ENCODE assay signal across 8 mouse cellular contexts in genomic region chr13:24638371-24639214, GRCm38 (mm10). TPM values are rescaled to one million over a fixed set of nuclear protein-coding genes. Genes with fewer than 3 reads are reported as not detected.
DNase-seq lines count a peak whose midpoint lies in the region; ATAC-seq and TF ChIP-seq lines count a peak whose summit lies in the region.

No protein-coding gene starts in this region.

- H3K4me1 ChIP-seq in intestine, embryonic 14.5 days (replicated peaks; ENCODE audit: control insufficient read depth, insufficient read depth, low read length), result peaks cover 5% of the 10 kb centered on the region
- peaks cover 21% of the 10 kb centered on the region; the same call in 1 of the 2 replicates for H3K4me1 ChIP-seq in liver, embryonic 11.5 days (replicated peaks; ENCODE audit: control insufficient read depth, insufficient read depth, low read length)
- H3K4me1 ChIP-seq in neural tube, embryonic 12.5 days, result peaks cover 22% of the 10 kb centered on the region
- H3K4me1 ChIP-seq in thymus, adult 2 months (replicated peaks; ENCODE audit: control insufficient read depth, insufficient read depth, low read length), result peaks cover 59% of the 10 kb centered on the region

- no peaks in the 10 kb centered on the region for H3K9me3 ChIP-seq in intestine, embryonic 14.5 days (ENCODE audit: control insufficient read depth, low read length)
- no peaks in the 10 kb centered on the region for H3K9me3 ChIP-seq in liver, embryonic 11.5 days (ENCODE audit: control insufficient read depth, low read length)
- no peaks in the 10 kb centered on the region for H3K9me3 ChIP-seq in neural tube, embryonic 12.5 days

- H3K27ac ChIP-seq in gastrocnemius, adult 2 months, result peak overlapping the region; percentile 87
- no peak overlapping the region for H3K27ac ChIP-seq in intestine, embryonic 14.5 days (ENCODE audit: low read depth)
- H3K27ac ChIP-seq in liver, embryonic 11.5 days (ENCODE audit: low read depth, low read length), result no peak overlapping the region
- peak overlapping the region; percentile 64; the same call in 1 of the 2 replicates for H3K27ac ChIP-seq in neural tube, embryonic 12.5 days
- H3K27ac ChIP-seq in thymus, adult 2 months (ENCODE audit: control insufficient read depth, insufficient read depth, low read length), result peak overlapping the region; percentile 71; the same call in 1 of the 2 replicates

- peak; percentile 70 for ATAC-seq in intestine, embryonic 14.5 days (replicated peaks; ENCODE audit: low FRiP score, low TSS enrichment, low read depth)
- ATAC-seq in liver, embryonic 11.5 days (replicated peaks; ENCODE audit: low FRiP score), result 0 out of 2 replicates have a peak, but pooled peaks have one; percentile 26
- peak; percentile 73 for ATAC-seq in neural tube, embryonic 12.5 days (ENCODE audit: low FRiP score, low read depth)

- DNase-seq in layer of hippocampus, adult 11-12 months (ENCODE audit: low spot score), result peak; percentile 40
- no peak for DNase-seq in layer of hippocampus, adult 9-10 months (ENCODE audit: low spot score)
- DNase-seq in adrenal gland, postnatal 36 days, result peak; percentile 32 to 57
- DNase-seq in gastrocnemius, adult 2 months, result peak; percentile 71
- DNase-seq in intestine, embryonic 14.5 days (ENCODE audit: low spot score), result peak; percentile 79
- DNase-seq in liver, embryonic 11.5 days (ENCODE audit: low spot score), result no peak
- DNase-seq in thymus, adult 2 months, result peak; percentile 62

- WGBS in intestine, embryonic 14.5 days, result under 1% methylated on average over 57 of the region's 66 CpGs
- 1% methylated on average over 65 of the region's 66 CpGs for WGBS in liver, embryonic 11.5 days
- WGBS in neural tube, embryonic 12.5 days, result under 1% methylated on average over 64 of the region's 66 CpGs
- under 1% methylated on average over 61 of the region's 66 CpGs for WGBS in thymus, adult 2 months

- peak overlapping the region; percentile 89 for H3K4me3 ChIP-seq in gastrocnemius, adult 2 months
- peak overlapping the region; percentile 61 for H3K4me3 ChIP-seq in intestine, embryonic 14.5 days (ENCODE audit: low read depth, low read length)
- peak overlapping the region; percentile 56 for H3K4me3 ChIP-seq in liver, embryonic 11.5 days (ENCODE audit: low read depth, low read length)
- H3K4me3 ChIP-seq in neural tube, embryonic 12.5 days, result peak overlapping the region; percentile 57
- peak overlapping the region; percentile 84 for H3K4me3 ChIP-seq in thymus, adult 2 months (ENCODE audit: control insufficient read depth, insufficient read depth, low read length)

- no peaks in the 10 kb centered on the region for H3K36me3 ChIP-seq in intestine, embryonic 14.5 days (ENCODE audit: control insufficient read depth, insufficient read depth, low read length)
- no peaks in the 10 kb centered on the region for H3K36me3 ChIP-seq in liver, embryonic 11.5 days (ENCODE audit: control insufficient read depth, insufficient read depth, low read length)
- H3K36me3 ChIP-seq in neural tube, embryonic 12.5 days, result no peaks in the 10 kb centered on the region
- no peaks in the 10 kb centered on the region for H3K36me3 ChIP-seq in thymus, adult 2 months (ENCODE audit: control insufficient read depth, insufficient read depth, low read length)

- peak overlapping the region; percentile 37 for H3K9ac ChIP-seq in intestine, embryonic 14.5 days (ENCODE audit: low read length)
- H3K9ac ChIP-seq in liver, embryonic 11.5 days (ENCODE audit: low read depth, low read length), result peak overlapping the region; percentile 38; the same call in 1 of the 2 replicates
- peak overlapping the region; percentile 67 for H3K9ac ChIP-seq in neural tube, embryonic 12.5 days

- no peak for TF ChIP-seq CTCF in gastrocnemius, adult 2 months (IDR thresholded peaks at IDR 0.05)
- TF ChIP-seq CTCF in thymus, adult 2 months (IDR thresholded peaks at IDR 0.05; ENCODE audit: borderline replicate concordance, control insufficient read depth, extremely low read depth, insufficient read depth, low read length, poor library complexity), result peak; percentile 28; the same call in 1 of the 2 replicates

- H3K27me3 ChIP-seq in intestine, embryonic 14.5 days (replicated peaks; ENCODE audit: control insufficient read depth, insufficient read depth, low read length), result 0 out of 2 replicates have a peak, but pooled peaks cover 13% of the 10 kb centered on the region
- H3K27me3 ChIP-seq in liver, embryonic 11.5 days (replicated peaks; ENCODE audit: control insufficient read depth, insufficient read depth, low read length), result peaks cover 36% of the 10 kb centered on the region
- 0 out of 2 replicates have a peak, but pooled peaks cover 3% of the 10 kb centered on the region for H3K27me3 ChIP-seq in neural tube, embryonic 12.5 days (replicated peaks)
- no peaks in the 10 kb centered on the region for H3K27me3 ChIP-seq in thymus, adult 2 months (ENCODE audit: control insufficient read depth, insufficient read depth, low read length)

- TF ChIP-seq POLR2A in thymus, adult 2 months (IDR thresholded peaks at IDR 0.05; ENCODE audit: control insufficient read depth, extremely low read depth, insufficient read depth, low read length, poor library complexity), result 0 out of 2 replicates have a peak, but pooled peaks have one; percentile 30

- intact Hi-C loops in gastrocnemius, adult 2 months (cut with DNase I), result loop anchor here (2.0 kb wide), 1 partner anchor 48 kb away; no protein-coding TSS in a partner anchor

- peak overlapping the region; percentile 100 for H3K4me2 ChIP-seq in intestine, embryonic 14.5 days (ENCODE audit: low read length)
- peak overlapping the region; percentile 94 for H3K4me2 ChIP-seq in liver, embryonic 11.5 days
- peak overlapping the region; percentile 92 for H3K4me2 ChIP-seq in neural tube, embryonic 12.5 days (replicated peaks)

RNA-seq across cellular contexts. Expression of gene Ripor2, which starts 56.6 kb away (rescaled TPM):
- total RNA-seq in adrenal gland, postnatal 36 days (2021), result 1 to 10 TPM; 2.6 to 4.2 TPM
- total RNA-seq in gastrocnemius, adult 2 months (2021), result 1 to 10 TPM; 3.7 to 6.1 TPM
- polyA plus RNA-seq in intestine, embryonic 14.5 days (2014; fragmentation: Nextera tagmentation; extraction: Ambion mirVana), result 1.7 and 2.3 TPM in 2 replicates
- polyA plus RNA-seq in liver, embryonic 11.5 days (2014; fragmentation: Nextera tagmentation; extraction: Ambion mirVana), result 9.4 and 11.4 TPM in 2 replicates
- polyA plus RNA-seq in neural tube, embryonic 12.5 days (2016; fragmentation: Nextera tagmentation; extraction: Ambion mirVana), result 14.8 and 16.5 TPM in 2 replicates
- polyA plus RNA-seq in thymus, adult 2 months (2012; rRNA removed), result 34.3 and 36.5 TPM in 2 replicates

Comparison
In these comparisons a context has a peak if more than half of its experiments do, and no peak if none do; other contexts are left out.
1. DNase-seq: peak in layer of hippocampus, adult 11-12 months (single experiment), adrenal gland, postnatal 36 days (2 of 2), gastrocnemius, adult 2 months (single experiment), intestine, embryonic 14.5 days (single experiment) and thymus, adult 2 months (single experiment); none in layer of hippocampus, adult 9-10 months (single experiment) and liver, embryonic 11.5 days (single experiment).
2. H3K27ac ChIP-seq: peak in gastrocnemius, adult 2 months (single experiment), neural tube, embryonic 12.5 days (single experiment) and thymus, adult 2 months (single experiment); none in intestine, embryonic 14.5 days (single experiment) and liver, embryonic 11.5 days (single experiment).
3. Peak in every context shown above with its lines, with median percentiles within 50 percentile points of each other: H3K4me3 ChIP-seq, ATAC-seq, H3K4me2 ChIP-seq and H3K9ac ChIP-seq.